Mouse (Mus musculus): Measurements from ENCODE around the gene Zfyve21.

Zfyve21 gene

GRCm38 (mm10) chr12:111813766-111814617 lies at the start of gene Zfyve21, which contains the start of gene Xrcc3:
Gene Zfyve21, plus strand, starts transcription at chr12:111814170.
Gene Xrcc3, minus strand, starts transcription at chr12:111813873.
- peak; percentile 99 for DNase-seq (ENCODE audit: low spot score)

- DNase-seq (ENCODE audit: low spot score) = no peak
These were observed 47.4 kb upstream of the Zfyve21 start for GRCm38 (mm10) chr12:111766313-111767236.

DNA sequence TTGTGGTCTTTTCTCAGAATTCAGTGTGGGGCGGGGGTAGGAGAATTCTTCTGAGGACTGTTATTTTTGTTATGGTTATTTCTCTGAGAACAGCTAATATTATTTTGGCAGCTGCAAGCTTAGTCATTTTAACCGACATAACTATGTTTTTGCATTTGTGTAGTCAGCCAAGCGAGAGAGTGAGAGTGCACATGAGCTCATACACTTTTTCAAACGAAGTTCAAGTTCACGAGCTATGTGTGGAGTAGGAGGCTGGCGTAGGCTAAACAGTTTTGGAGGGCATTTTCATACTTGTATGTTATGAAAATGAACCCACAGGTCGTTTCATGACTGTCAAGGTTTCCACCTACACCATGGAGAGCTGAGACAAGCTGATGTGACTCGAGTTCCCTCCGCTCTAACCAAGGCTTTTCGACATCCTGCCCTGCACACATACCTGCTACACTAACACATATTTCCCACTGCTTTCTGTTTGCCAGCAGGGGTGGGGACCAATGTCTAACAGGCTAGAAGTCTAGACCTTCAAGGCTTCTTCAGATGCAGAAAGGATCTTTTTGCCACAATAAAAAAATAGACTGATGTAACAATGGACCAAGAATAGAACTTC lies 45.5 kb upstream of the Zfyve21 start:
- DNase-seq (ENCODE audit: low spot score) = no peak

- DNase-seq (ENCODE audit: low spot score) = peak; percentile 17
These were observed 44.7 kb upstream of the Zfyve21 start for GRCm38 (mm10) chr12:111769306-111769705.

GRCm38 (mm10) chr12:111769816-111770577 lies 44.0 kb upstream of the Zfyve21 start:
- DNase-seq (ENCODE audit: low spot score) = no peak

DNA sequence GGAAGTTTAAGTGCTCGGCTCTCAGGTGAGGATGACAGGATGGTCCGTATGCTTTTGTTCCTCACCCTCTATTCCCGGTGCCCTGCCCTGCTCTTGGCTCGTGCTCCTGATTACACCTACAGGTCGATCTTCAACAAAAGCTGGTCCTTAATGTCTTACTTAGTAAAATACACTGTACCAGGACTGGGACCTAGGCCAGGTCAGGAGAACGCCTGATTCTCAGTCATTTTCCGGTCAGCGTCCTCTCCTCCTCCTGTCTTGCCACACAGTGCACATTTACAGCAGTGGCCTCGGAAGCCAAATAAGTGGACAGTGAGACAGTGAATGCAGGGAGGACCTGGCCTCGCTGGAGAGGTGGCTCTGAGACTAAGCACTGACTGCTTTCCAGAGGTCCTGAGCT lies 43.3 kb upstream of the Zfyve21 start:
- no peak for DNase-seq (ENCODE audit: low spot score)

DNA sequence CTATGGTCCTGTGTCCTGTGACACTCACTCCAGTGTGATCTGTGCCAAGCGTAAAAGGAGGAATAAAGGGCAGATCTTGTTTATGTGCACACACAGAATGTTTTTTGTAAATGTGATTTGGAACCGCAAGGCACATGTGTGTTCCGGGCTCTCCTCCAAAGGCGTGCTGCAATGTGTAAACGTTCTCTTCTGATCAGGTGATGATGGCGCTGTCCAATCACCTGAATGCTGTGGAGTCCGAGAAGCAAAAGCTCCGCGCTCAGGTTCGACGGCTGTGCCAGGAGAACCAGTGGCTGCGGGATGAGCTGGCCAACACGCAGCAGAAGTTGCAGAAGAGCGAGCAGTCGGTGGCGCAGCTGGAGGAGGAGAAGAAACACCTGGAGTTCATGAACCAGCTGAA lies 39.8 kb upstream of the Zfyve21 start:
- no peak for DNase-seq (ENCODE audit: low spot score)

DNA sequence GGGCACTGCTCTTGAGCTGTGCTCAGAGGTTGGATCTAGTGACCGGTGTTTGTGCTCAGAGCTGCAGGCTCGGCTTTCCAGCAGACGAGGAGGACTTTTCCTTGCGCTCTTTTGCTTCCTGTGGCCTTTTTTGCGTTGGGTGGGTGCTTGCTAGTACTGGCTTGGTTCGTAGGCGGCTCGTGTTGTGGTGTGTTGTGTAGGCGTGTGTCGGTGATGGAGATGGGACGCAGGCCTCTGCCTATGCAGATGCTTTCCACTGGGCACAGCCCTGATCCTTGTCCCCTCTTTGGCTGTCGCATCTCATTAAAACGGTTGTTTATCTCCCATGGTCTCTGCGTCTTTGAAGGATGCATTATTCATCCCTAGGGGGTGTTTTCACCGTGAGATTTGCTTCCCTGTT lies 39.1 kb upstream of the Zfyve21 start:
- DNase-seq (ENCODE audit: low spot score) = no peak

- no peak for DNase-seq (ENCODE audit: low spot score)
These were observed 36.1 kb upstream of the Zfyve21 start for GRCm38 (mm10) chr12:111777919-111778318.

DNA sequence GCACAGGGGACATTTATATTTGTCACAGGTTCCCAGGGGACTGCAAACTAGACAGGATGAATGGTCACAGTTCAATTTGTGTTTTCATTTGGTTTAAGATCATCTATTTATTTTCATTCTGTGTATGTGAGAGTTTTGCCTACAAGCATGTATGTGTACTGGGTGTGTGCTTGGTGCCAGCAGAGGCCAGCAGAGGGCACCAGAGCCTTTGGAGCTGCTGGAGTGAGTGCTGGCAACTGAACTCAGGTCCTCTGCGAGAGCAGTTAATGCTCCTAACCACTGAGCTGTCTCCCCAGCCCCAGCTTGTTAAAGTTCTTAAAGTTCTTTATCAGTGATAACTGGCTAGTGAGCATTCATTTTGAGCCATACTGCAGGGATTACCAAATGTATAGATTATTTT lies 34.4 kb upstream of the Zfyve21 start:
- no peak for DNase-seq (ENCODE audit: low spot score)

DNA sequence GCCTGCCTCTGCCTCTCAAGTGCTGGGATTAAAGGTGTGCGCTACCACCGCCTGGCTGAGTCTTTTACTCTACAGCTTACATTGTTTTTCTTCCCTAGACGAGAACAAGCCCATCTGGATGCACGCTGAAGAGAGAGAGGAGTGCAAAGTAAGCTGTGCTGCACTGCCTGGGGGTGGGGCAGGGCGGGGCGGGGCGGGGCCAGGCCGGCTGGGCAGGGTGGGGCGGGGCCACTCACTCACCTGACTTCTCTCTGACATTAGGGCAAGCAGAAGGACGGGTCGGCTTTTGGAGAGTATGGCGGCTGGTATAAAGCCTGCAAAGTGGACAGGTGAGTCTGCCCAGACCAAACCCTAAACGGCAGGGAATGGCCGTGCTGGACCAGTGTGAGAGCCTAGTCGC lies 28.8 kb upstream of the Zfyve21 start:
- no peak for DNase-seq (ENCODE audit: low spot score)

DNA sequence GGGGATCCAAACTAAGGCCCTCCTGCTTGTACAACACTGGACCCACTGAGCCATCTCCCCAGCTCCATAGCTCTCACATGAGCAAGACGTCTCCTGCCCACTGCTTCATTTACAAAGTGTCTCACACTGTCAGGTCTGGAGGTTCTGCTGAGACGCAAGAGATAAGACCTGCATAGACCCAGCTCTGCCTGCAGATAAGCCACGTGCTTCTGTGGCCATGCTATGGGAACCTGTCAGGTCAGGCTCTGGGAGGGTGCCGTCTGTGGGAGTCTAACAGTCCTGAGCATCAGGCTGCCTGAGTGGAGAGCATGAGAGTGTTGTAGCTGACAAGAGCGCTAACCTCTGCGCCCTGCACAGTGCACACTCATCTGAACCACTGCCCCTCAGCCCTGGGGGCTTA lies 27.0 kb upstream of the Zfyve21 start:
- no peak for DNase-seq (ENCODE audit: low spot score)

DNA sequence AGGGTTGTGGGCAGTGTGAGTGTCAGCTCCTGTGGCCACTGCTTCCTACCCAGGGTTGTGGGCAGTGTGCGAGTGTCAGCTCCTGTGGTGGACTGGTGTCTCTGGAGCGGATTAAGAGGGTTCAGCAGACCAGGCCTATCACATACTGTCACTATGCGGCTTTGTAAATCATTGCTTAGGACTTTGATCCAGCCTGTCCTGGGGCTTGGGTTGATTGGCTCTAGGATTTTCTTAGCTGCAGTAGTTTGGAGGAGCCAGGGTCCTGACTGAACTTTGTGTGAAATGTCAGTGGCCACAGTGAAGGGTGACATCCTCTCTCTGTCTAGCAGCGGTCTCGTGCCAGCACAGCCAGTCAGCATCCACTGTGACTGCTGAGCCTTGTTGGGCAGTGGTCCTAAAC lies 23.9 kb upstream of the Zfyve21 start:
- no peak for DNase-seq (ENCODE audit: low spot score)

DNA sequence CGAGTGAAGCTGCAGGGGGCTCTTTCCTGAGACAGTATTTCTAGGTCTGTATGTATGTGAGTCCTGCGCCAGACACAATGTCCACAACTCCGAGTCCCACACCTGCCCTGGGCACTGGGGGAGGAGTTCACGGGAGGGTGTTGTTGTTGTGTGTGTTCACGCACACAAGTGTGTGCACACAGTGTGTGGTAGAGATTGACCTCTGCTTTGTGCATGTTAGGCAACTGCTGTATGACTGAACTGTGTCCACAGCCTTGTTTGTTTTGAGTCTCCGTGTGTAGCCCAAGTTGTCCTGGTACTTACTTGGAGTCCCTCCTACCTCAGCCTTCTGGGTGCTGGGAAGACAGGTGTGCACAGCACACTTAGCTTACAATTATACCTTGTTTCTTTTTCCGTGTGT lies 23.3 kb upstream of the Zfyve21 start:
- DNase-seq (ENCODE audit: low spot score) = no peak

DNA sequence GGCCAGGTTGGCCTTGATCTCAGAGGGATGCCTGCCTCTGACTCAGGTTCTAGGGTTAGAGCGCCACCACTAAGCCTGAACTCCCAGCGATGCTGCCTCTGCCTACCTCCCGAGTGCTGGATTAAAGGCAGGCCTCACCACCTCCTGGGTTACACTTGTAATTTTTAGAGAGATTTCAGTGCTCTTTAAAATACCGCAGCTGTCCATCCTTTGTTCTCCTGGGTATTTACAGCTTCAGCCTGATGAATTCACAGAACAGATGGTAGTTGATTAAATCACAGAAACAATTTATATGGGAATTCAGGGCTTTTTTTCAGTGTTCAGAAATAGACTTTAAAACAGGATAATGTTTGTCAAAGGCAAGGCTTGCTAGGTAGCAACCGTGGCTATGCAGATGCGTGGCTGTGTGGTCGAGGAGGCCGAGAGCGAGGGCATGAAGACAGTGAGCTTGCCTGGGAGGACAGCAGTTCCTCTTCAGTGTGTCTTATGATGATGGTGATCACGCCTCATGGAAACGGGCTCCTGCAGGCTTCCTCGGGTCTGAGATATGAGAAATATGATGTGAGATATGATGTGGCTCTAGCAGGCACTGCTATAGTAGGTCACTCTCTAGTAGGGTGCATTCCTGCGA lies 22.4 kb upstream of the Zfyve21 start:
- no peak for DNase-seq (ENCODE audit: low spot score)

DNA sequence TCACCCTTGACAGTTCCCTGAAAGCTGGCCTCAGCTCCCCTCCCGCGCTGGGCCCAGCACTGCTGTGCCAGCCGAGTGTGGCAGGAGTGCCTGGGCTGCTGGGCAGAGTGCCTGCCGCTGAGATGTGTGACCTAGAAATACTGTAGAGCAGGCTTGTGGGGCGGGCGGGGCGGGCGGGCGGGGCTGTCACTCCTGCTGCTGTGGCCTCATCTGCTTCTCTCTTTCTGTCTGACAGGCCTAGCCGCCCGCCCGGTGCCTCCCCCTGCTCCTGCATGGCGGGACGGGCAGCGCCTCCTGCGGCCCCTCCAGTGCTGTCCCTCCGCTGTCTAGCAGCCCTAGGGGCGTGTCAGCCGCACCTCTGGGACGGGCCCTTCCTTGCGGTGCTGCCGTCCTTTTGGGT lies 19.9 kb upstream of the Zfyve21 start:
- peak; percentile 78 for DNase-seq (ENCODE audit: low spot score)

- DNase-seq (ENCODE audit: low spot score) = no peak
These were observed 19.3 kb upstream of the Zfyve21 start for GRCm38 (mm10) chr12:111794526-111795179.

GRCm38 (mm10) chr12:111795180-111795895 lies 18.6 kb upstream of the Zfyve21 start:
- DNase-seq (ENCODE audit: low spot score) = peak; percentile 34

DNA sequence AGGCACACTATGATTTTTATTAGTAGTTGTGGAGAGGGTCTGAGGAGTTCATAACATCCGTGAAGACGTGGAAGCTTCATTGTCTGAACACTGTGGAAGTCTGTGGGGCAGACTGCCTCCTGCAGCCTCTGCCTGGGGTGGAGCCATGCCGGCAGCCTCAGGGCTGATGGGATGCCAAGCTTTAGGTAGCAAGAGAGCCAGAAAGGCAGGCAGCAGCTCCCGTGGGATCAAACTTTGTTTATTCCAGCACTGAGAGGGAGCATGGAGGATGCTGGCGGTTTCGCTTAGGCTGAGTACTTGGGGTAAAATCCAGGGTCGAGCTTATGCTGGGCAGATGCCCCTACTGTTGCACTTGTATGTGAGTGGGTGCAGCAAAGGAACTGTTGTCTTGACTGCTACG lies 16.7 kb upstream of the Zfyve21 start:
- DNase-seq (ENCODE audit: low spot score) = peak; percentile 57

GRCm38 (mm10) chr12:111798493-111798892 lies 15.5 kb upstream of the Zfyve21 start:
- no peak for DNase-seq (ENCODE audit: low spot score)

Measured in adipocyte (in vitro differentiated cells).